Mouse (Mus musculus): ENCODE results near the gene Olfr1.

The Olfr1 gene

DNA sequence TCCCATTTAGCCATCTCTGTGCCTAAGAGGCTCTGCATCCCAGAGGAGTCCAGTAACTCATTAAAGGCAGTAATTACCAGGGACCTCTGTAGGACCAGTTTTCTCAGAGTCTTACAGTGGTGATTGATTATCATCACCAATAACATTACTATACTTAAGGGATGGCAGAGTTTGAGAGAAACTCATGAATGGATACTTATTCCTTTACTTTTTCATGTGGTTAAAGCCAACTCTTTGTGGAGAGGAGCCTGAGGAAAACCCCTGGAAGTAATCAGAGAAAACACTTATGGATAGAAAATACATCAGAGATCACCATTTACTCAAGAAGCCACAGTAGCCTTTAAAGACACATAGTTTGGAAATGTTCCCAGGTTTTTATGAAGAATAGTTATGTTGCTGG is at the start of gene Olfr1:
TSS of gene Olfr1 (minus strand) at position 101 of the 400 bp plus-strand sequence.
- no peak for DNase-seq (ENCODE audit: low read depth, low spot score)

DNA sequence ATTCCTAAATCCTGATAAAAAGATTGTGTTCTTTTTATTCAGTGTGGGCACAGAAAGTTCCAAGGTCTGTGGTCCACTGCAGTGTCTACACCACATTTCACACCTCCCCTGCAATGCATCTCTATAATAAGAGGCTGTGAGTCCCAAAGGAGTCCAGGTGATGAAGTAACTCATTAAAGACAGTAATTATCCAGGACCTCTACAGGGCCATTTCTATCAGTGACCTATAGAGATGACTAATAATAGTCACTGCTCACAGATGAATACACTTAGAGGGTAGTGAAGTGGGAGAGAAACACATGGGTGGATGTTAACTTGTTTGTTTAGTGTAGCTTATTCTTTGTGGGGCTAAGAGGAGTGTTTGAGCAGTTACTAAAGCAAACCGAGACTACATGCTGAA is 29.0 kb upstream of the Olfr1 start, which contains the start of gene Olfr378:
TSS of gene Olfr378 (minus strand) at position 101 of the 400 bp plus-strand sequence.
- DNase-seq (ENCODE audit: low read depth, low spot score), result no peak

DNA sequence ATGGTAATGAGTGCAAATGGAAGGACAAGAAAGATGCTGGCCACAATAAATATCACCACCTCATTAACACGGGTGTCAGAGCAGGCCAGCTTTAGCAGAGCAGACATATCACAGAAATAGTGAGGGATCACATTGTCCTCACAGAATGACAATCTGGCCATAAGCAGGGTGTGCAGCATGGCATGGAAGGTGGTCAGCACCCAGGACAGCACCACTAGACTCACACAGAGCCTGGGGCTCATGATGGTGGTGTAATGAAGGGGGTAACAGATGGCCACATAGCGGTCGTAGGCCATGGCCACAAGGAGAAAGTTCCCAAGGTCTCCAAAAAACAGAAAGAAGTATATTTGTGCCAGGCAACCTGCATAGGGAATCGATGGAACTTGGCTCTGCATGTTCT is 4.0 kb downstream of the Olfr1 start:
- peak; percentile 1 for DNase-seq (ENCODE audit: low read depth, low spot score)

DNA sequence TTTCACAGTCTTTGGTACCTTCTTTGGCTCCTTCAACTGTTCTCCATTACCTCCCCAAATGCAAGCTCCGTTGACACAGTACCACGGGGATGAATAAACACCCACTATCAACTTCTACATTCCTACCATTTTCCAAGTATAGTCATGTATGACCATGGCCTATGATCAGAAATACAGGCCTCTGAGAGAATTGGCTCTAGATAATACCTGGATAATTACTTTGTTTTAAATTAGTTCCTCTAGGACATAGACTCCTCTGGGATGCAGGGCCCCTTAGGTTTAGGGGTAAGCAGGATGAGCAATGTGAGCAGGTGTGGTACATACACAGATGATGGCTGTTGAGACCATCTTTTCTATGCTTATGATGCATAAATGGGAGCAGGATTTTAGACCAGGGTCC is 28.5 kb downstream of the Olfr1 start, which contains the start of gene Olfr376:
TSS of gene Olfr376 (plus strand) at position 301 of the 400 bp plus-strand sequence.
- no peak for DNase-seq (ENCODE audit: low read depth, low spot score)

DNA sequence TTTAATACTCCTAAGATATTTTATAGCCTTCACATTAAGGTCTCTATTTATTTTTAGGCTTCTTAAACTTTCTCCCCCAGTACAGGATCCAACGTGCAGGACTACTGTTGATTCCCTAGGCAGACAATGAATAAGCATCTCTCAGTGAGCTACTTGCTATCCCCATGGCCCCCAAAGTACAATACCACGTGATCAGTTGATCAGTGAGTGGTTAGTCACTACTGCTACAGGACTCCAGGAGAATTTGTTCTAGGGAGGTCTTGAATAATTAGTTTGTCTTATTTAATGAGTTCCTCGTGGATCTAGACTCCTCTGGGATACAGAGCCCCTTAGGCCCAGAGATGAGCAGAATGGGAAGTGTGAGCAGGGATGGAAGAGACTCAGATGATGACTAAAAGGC is 48.9 kb downstream of the Olfr1 start, which contains the start of gene Olfr20:
TSS of gene Olfr20 (plus strand) at position 301 of the 400 bp plus-strand sequence.
- DNase-seq (ENCODE audit: low read depth, low spot score), result no peak
